Mouse (Mus musculus) liver, postnatal 0 days (tissue): ENCODE results near the gene Abl1. TPM values are rescaled to one million over a fixed set of nuclear protein-coding genes. Genes with fewer than 3 reads are reported as not detected.

Source experiments
- ATAC-seq: fragments of 200-750 bp; cut with Nextera tagmentation; 2 replicates; pipeline ENCODE4 v1.8.0; 2017; ENCODE audit warnings: mild to moderate bottlenecking, moderate library complexity
- DNase-seq: peaks from one replicate; pipeline ENCODE4 v3.0.0-alpha.2; 2016
- H3K27ac ChIP-seq: fragments of 300-500 bp; sonication (generic); 2 replicates; pipeline ENCODE4 v1.5.1; 2014; ENCODE audit warnings: antibody characterized with exemption, moderate library complexity, mild to moderate bottlenecking, low read depth
- H3K27me3 ChIP-seq: fragments of 300-500 bp; sonication (generic); 2 replicates; pipeline ENCODE4 v1.6.1; 2014; ENCODE audit warnings: low read length, control low read depth, mixed read lengths; ENCODE audit not compliant: insufficient read depth
- H3K36me3 ChIP-seq: fragments of 300-500 bp; sonication (generic); replicated peaks from 2 replicates; pipeline ENCODE4 v1.6.1; 2014; ENCODE audit warnings: mild to moderate bottlenecking, control low read depth, low read length, moderate library complexity, mixed read lengths; ENCODE audit not compliant: insufficient read depth
- H3K4me1 ChIP-seq: fragments of 300-500 bp; sonication (generic); 2 replicates; pipeline ENCODE4 v1.6.1; 2014; ENCODE audit warnings: antibody characterized with exemption, mild to moderate bottlenecking, control low read depth; ENCODE audit not compliant: insufficient read depth
- H3K4me2 ChIP-seq: fragments of 300-500 bp; sonication (generic); 2 replicates; pipeline ENCODE4 v1.6.1; 2014; ENCODE audit warnings: low read depth, mild to moderate bottlenecking, low read length, moderate library complexity, mixed read lengths
- H3K4me3 ChIP-seq: fragments of 300-500 bp; sonication (generic); 2 replicates; pipeline ENCODE4 v1.5.1; 2014; ENCODE audit warnings: low read depth, low read length
- H3K9ac ChIP-seq: fragments of 300-500 bp; sonication (generic); replicated peaks from 2 replicates; pipeline ENCODE4 v1.6.1; 2014; ENCODE audit warnings: mild to moderate bottlenecking, moderate library complexity
- H3K9me3 ChIP-seq: fragments of 300-500 bp; sonication (generic); 2 replicates; pipeline ENCODE4 v1.6.1; 2016; ENCODE audit warnings: mild to moderate bottlenecking, control low read depth, low read length, mixed read lengths
- CTCF ChIP-seq: sonication (generic); IDR thresholded peaks from 2 replicates; pipeline ENCODE4 v1.5.1; 2016; ENCODE audit warnings: antibody characterized with exemption, low read depth
- EP300 ChIP-seq: IDR thresholded peaks from 2 replicates; pipeline ENCODE4 v1.6.1; 2016; ENCODE audit warnings: antibody characterized with exemption, low read depth, mild to moderate bottlenecking
- WGBS: fragments of 180-500 bp; shearing (Covaris S2); extraction: QIAGEN DNeasy Blood & Tissue Kit; methylation state at CpG from one replicate; pipeline ENCODE4 v1.1.7; 2014; ENCODE audit not compliant: insufficient replicate concordance; 5-methylcytosine and 5-hydroxymethylcytosine counted together
- polyA plus RNA-seq: library from polyadenylated mRNA; unstranded; fragments of >200 nt; fragmentation: Nextera tagmentation; extraction: Ambion mirVana; gene quantifications from 2 replicates; pipeline ENCODE4 v1.2.1, GENCODE M21; 2015

The Abl1 gene
- polyA plus RNA-seq, 1 experiment from 2014 or later: 4.1 TPM

- Histone ChIP-seq H3K4me2 (peak overlapping the region; percentile 27), H3K9me3 (no peaks in the 10 kb centered on the region), H3K4me3 (no peak overlapping the region), H3K27ac (peak overlapping the region; percentile 84), H3K27me3 (no peaks in the 10 kb centered on the region), H3K36me3 (no peaks in the 10 kb centered on the region), H3K9ac (no peak overlapping the region), H3K4me1 (peaks cover 46% of the 10 kb centered on the region)
- TF ChIP-seq CTCF: no peak
- no peak for TF ChIP-seq EP300
- ATAC-seq (no peak), DNase-seq (no peak)
- WGBS: 23% methylated on average over 4 of the region's 4 CpGs
These were observed 80.9 kb downstream of the Abl1 start for GRCm38 (mm10) chr2:31769115-31769514.

GRCm38 (mm10) chr2:31769631-31770111 is 81.5 kb downstream of the Abl1 start:
- Histone ChIP-seq H3K27ac (peak overlapping the region; percentile 84), H3K36me3 (no peaks in the 10 kb centered on the region), H3K9me3 (no peaks in the 10 kb centered on the region), H3K4me2 (peak overlapping the region; percentile 27), H3K27me3 (no peaks in the 10 kb centered on the region), H3K4me3 (no peak overlapping the region), H3K4me1 (peaks cover 46% of the 10 kb centered on the region), H3K9ac (no peak overlapping the region; the same call in 1 of the 2 replicates)
- peak; percentile 39; the same call in 1 of the 2 replicates for ATAC-seq
- no peak for TF ChIP-seq CTCF
- no peak for TF ChIP-seq EP300
- 27% methylated on average over 6 of the region's 6 CpGs for WGBS
- peak; percentile 54 for DNase-seq

GRCm38 (mm10) chr2:31770781-31771441 is 82.7 kb downstream of the Abl1 start:
- Histone ChIP-seq H3K9ac (no peak overlapping the region), H3K27ac (peak overlapping the region; percentile 84), H3K9me3 (no peaks in the 10 kb centered on the region), H3K36me3 (no peaks in the 10 kb centered on the region), H3K4me1 (peaks cover 40% of the 10 kb centered on the region), H3K4me3 (no peak overlapping the region), H3K27me3 (no peaks in the 10 kb centered on the region), H3K4me2 (peak overlapping the region; percentile 30; the same call in 1 of the 2 replicates)
- 13% methylated on average over 7 of the region's 7 CpGs for WGBS
- peak; percentile 81 for ATAC-seq
- DNase-seq: peak; percentile 47
- TF ChIP-seq EP300 (no peak), CTCF (peak; percentile 39)

- no peak overlapping the region for H3K4me3 ChIP-seq
- peaks cover 9% of the 10 kb centered on the region for H3K4me1 ChIP-seq
- H3K27ac ChIP-seq: no peak overlapping the region
- no peak for TF ChIP-seq CTCF
- TF ChIP-seq EP300: no peak
- H3K4me2 ChIP-seq: no peak overlapping the region
- H3K36me3 ChIP-seq: peaks cover 26% of the 10 kb centered on the region
- no peaks in the 10 kb centered on the region for H3K9me3 ChIP-seq
- no peak for DNase-seq
- no peaks in the 10 kb centered on the region for H3K27me3 ChIP-seq
- H3K9ac ChIP-seq: no peak overlapping the region
- ATAC-seq: no peak
- 91% methylated on average over 3 of the region's 3 CpGs for WGBS
These were observed 88.3 kb downstream of the Abl1 start for GRCm38 (mm10) chr2:31776479-31776878.

- 69% methylated on average over 2 of the region's 2 CpGs for WGBS
- TF ChIP-seq CTCF (no peak), EP300 (no peak)
- peaks cover 36% of the 10 kb centered on the region for H3K36me3 ChIP-seq
- H3K9ac ChIP-seq: no peak overlapping the region
- no peak overlapping the region for H3K4me3 ChIP-seq
- ATAC-seq: no peak
- H3K4me1 ChIP-seq: no peaks in the 10 kb centered on the region
- no peaks in the 10 kb centered on the region for H3K9me3 ChIP-seq
- H3K27ac ChIP-seq: no peak overlapping the region
- no peaks in the 10 kb centered on the region for H3K27me3 ChIP-seq
- no peak for DNase-seq
- no peak overlapping the region for H3K4me2 ChIP-seq
These were observed 91.1 kb downstream of the Abl1 start for GRCm38 (mm10) chr2:31779258-31779657.

- WGBS: 68% methylated on average over 8 of the region's 8 CpGs
- Histone ChIP-seq H3K36me3 (peaks cover 61% of the 10 kb centered on the region), H3K27ac (no peak overlapping the region), H3K27me3 (no peaks in the 10 kb centered on the region), H3K4me3 (no peak overlapping the region), H3K9me3 (no peaks in the 10 kb centered on the region), H3K4me1 (no peaks in the 10 kb centered on the region), H3K4me2 (no peak overlapping the region), H3K9ac (no peak overlapping the region)
- ATAC-seq: no peak
- TF ChIP-seq EP300 (no peak), CTCF (peak; percentile 24; the same call in 1 of the 2 replicates)
- DNase-seq: no peak
These were observed 94.9 kb downstream of the Abl1 start for GRCm38 (mm10) chr2:31782958-31783602.
